Mouse (Mus musculus) G1E (cell line): ENCODE data around the gene Hipk4. TPM values are rescaled to one million over a fixed set of nuclear protein-coding genes. Genes with fewer than 3 reads are reported as not detected.

Experiments used
- ATAC-seq: 2 replicates; pipeline ENCODE4 v1.8.0; 2016; ENCODE audit warnings: mild to moderate bottlenecking; ENCODE audit not compliant: insufficient number of reproducible peaks, poor library complexity, low FRiP score, severe bottlenecking; ENCODE audit errors: extremely low read depth
- DNase-seq: peaks from one replicate; pipeline ENCODE4 v3.0.0; 2012; ENCODE audit warnings: low spot score
- H3K27me3 ChIP-seq: 2 replicates; pipeline ENCODE4 v1.6.1; 2012; ENCODE audit warnings: mild to moderate bottlenecking, low read length, inconsistent platforms; ENCODE audit not compliant: insufficient read depth
- H3K36me3 ChIP-seq: replicated peaks from 2 replicates; pipeline ENCODE3; 2012; ENCODE audit warnings: mild to moderate bottlenecking, inconsistent platforms
- H3K4me1 ChIP-seq: 2 replicates; pipeline ENCODE4 v1.6.1; 2012; ENCODE audit warnings: low read depth, low read length, inconsistent platforms, mixed read lengths; ENCODE audit not compliant: insufficient read depth
- H3K4me3 ChIP-seq: 2 replicates; pipeline ENCODE4 v1.5.1; 2012; ENCODE audit warnings: low read depth, mild to moderate bottlenecking, inconsistent platforms, low read length, moderate library complexity, mixed read lengths
- H3K9me3 ChIP-seq: replicated peaks from 2 replicates; pipeline ENCODE4 v1.6.1; 2012; ENCODE audit warnings: inconsistent platforms
- CTCF ChIP-seq: IDR thresholded peaks from 2 replicates; pipeline ENCODE4 v1.5.1; 2012; ENCODE audit warnings: low read depth, low read length, inconsistent platforms, mixed read lengths
- GATA1 ChIP-seq: IDR thresholded peaks from 2 replicates; pipeline ENCODE4 v1.6.1; 2012; ENCODE audit warnings: borderline replicate concordance, low read length, inconsistent platforms, mixed read lengths
- GATA2 ChIP-seq: IDR thresholded peaks from 2 replicates; pipeline ENCODE4 v1.6.1; 2012; ENCODE audit warnings: low read depth, low read length, inconsistent platforms, borderline replicate concordance
- POLR2AphosphoS5 ChIP-seq: IDR thresholded peaks from 2 replicates; pipeline ENCODE4 v1.6.1; 2012; ENCODE audit warnings: low read depth, low read length, inconsistent platforms; ENCODE audit not compliant: insufficient replicate concordance
- TAL1 ChIP-seq: conservative IDR thresholded peaks from 2 replicates; pipeline ENCODE4 v1.6.1; 2012; ENCODE audit warnings: low read depth, low read length, inconsistent platforms, mixed read lengths
- polyA plus RNA-seq: library from polyadenylated mRNA; stranded (reverse); fragments of >175 nt; gene quantifications from 2 replicates; pipeline ENCODE4 v1.2.3, GENCODE M21; 2012
- total RNA-seq, 2 experiments: library from RNA; stranded (forward) in 1 of 2; stranded (reverse) in 1 of 2; fragments of 200-1000 nt in 1 of 2; fragments of >200 nt in 1 of 2; fragmentation: Nextera tagmentation in 1 of 2; gene quantifications; 2 replicates each; pipeline ENCODE4 v1.2.3; 2014 to 2017

Gene Hipk4
- total and polyA plus RNA-seq, 3 experiments, result 0.09 to 0.38 (median 0.11) TPM

DNA sequence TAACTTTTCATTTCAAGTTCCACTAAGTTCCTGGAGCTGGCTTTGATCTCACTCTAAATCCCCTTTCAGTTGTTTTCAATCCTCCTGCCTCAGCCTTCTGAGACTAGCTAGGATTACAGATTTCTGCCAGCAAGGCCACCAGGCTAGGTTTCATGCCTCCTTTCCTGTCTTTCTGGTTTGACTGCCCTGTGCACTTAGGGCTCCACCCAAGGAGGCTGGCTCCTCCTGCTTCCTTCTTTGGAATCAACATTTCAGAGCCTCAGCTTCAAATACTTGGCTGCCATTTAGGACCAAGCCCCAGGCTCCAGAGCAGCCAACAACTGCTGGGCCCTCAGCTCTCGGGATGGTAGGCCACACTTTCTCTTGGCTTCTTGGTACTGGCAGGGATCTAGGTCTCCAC lies 2.5 kb upstream of the Hipk4 start:
- peaks cover 6% of the 10 kb centered on the region for H3K9me3 ChIP-seq
- no peak for TF ChIP-seq TAL1
- no peak for TF ChIP-seq CTCF
- TF ChIP-seq GATA2, result no peak
- no peak for TF ChIP-seq GATA1
- TF ChIP-seq POLR2AphosphoS5, result no peak
- H3K27me3 ChIP-seq, result peaks cover 15% of the 10 kb centered on the region
- no peak for DNase-seq
- H3K36me3 ChIP-seq, result peaks cover 19% of the 10 kb centered on the region
- H3K4me3 ChIP-seq, result no peak overlapping the region
- H3K4me1 ChIP-seq, result peaks cover under 1% of the 10 kb centered on the region; the same call in 1 of the 2 replicates
- ATAC-seq, result no peak

DNA sequence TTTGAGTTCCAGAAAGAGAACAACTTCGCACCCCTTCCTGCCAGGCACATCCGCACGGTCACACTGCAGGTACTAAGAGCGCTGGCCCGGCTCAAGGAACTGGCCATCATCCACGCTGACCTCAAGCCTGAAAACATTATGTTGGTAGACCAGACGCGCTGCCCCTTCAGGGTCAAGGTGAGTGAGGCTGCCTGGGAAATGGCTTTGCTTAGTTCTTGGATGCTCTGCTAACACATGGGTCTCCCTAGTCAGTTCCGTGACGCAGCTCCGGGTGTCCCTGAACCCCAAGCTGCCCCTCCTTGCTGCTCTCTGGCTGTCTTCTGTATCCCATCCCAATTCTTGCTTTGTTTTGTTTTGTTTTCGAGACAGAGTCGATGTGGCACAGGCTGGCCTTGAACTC lies 738 bp downstream of the Hipk4 start:
- Histone ChIP-seq H3K4me1 (peaks cover 9% of the 10 kb centered on the region), H3K36me3 (peaks cover under 1% of the 10 kb centered on the region), H3K4me3 (no peak overlapping the region), H3K9me3 (peaks cover 6% of the 10 kb centered on the region), H3K27me3 (peaks cover 15% of the 10 kb centered on the region)
- TF ChIP-seq GATA1 (no peak), GATA2 (no peak), POLR2AphosphoS5 (no peak), CTCF (no peak), TAL1 (no peak)
- no peak for ATAC-seq
- DNase-seq, result no peak

DNA sequence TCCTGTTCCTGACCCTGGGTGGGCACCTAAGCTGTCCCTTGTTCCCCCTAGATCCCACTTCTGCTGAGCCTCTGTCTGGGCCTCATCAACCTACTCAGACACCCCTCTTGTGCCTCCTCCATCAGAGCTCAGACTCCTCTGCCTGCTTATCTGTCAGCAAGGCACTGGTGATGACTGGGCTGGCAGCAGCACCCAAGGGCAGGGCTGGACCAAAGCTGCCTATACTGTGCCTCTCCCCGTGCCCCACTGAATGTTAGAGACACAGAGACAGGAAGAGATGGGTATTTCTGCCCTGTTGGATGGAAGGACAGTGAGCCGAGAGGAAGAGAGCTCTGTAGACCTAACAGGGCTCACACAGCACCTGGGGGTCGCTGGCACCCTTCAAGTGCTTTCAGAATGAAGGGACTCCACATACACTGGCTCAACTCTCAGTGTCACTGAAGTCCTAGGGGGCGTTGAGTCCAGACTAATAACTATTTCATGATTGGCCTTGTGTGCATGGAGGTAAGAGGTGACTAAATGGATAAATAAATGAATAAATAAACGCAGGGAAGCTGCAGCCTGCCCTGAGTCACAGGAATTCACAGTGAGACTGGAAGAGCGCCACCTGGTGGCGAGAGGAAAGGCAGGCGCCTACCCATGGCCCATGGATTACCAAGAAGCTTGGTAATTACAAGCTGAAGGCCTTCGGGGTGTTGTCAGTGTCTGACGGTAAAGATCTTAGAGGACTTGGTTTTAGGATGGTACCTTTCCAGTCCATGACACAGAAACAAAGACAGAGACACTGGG lies 3.2 kb downstream of the Hipk4 start:
- peak; percentile 82 for DNase-seq
- Histone ChIP-seq H3K27me3 (peaks cover 17% of the 10 kb centered on the region), H3K9me3 (no peaks in the 10 kb centered on the region), H3K36me3 (no peaks in the 10 kb centered on the region), H3K4me1 (peaks cover 14% of the 10 kb centered on the region), H3K4me3 (no peak overlapping the region)
- ATAC-seq, result 0 out of 2 replicates have a peak, but pooled peaks have one; percentile 54
- peak; percentile 94 for TF ChIP-seq CTCF
- TF ChIP-seq GATA2, result no peak

DNA sequence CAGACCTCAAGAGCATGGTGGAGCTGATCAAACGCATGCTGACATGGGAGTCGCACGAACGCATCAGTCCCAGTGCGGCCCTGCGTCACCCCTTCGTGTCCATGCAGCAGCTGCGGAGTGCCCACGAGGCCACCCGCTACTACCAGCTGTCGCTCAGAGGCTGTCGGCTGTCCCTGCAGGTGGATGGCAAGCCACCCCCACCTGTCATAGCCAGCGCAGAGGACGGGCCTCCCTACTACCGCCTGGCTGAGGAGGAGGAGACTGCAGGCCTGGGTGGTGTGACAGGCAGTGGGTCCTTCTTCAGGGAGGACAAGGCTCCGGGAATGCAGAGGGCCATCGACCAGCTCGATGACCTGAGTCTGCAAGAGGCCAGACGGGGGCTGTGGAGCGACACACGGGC lies 6.0 kb downstream of the Hipk4 start:
- Histone ChIP-seq H3K27me3 (peaks cover 5% of the 10 kb centered on the region), H3K36me3 (peaks cover 15% of the 10 kb centered on the region), H3K9me3 (no peaks in the 10 kb centered on the region), H3K4me1 (peaks cover 14% of the 10 kb centered on the region), H3K4me3 (0 out of 2 replicates have a peak overlapping the region, but pooled peaks have one; percentile 14)
- ATAC-seq, result no peak
- no peak for DNase-seq
- TF ChIP-seq POLR2AphosphoS5 (no peak), TAL1 (no peak), CTCF (no peak)

DNA sequence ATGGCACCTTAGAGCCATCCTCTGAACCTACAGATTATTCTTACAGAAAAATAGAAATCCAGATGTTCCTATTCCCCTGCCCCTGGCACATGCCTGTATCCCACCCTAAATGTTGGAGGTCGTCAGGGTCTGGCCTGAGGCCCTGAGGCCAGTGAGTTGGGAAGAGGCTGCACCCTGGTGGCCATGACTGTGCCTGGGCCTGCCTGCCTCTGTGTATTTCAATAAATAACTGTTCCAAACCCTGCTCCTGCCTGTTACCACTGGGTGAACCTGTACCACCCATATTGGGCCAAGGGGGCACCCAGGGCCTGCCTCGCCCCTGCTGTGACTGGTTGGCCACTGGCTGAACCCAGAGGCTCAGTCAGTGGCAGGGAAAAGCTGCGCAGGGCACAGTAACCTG lies 7.9 kb downstream of the Hipk4 start:
- Histone ChIP-seq H3K4me1 (peaks cover 22% of the 10 kb centered on the region), H3K27me3 (peaks cover 5% of the 10 kb centered on the region), H3K9me3 (no peaks in the 10 kb centered on the region), H3K4me3 (no peak overlapping the region), H3K36me3 (peaks cover 21% of the 10 kb centered on the region)
- TF ChIP-seq TAL1, result no peak
- TF ChIP-seq POLR2AphosphoS5, result no peak
- no peak for TF ChIP-seq GATA1
- no peak for TF ChIP-seq GATA2
- no peak for TF ChIP-seq CTCF
- ATAC-seq (no peak), DNase-seq (no peak)

DNA sequence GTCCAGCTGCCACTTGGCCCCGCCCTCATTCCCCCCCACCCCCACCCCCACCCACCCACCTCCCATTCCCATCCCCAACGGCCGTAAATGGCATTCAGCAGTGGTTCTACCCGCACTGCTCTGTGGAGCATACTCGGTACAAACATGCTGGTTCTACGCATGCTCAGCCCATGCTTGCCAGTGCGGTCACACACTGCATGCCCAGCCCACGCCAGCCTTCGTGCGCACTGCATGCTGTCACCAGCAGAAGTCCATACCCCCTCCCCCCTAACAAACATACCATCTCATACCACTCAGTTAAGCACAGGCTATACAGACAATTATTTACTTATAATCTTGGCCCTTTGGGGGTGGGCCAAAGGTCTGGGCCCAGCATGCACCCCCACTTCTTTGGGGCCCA lies 8.6 kb downstream of the Hipk4 start:
- peaks cover 17% of the 10 kb centered on the region for H3K4me1 ChIP-seq
- no peak for TF ChIP-seq TAL1
- no peak for TF ChIP-seq POLR2AphosphoS5
- no peak for TF ChIP-seq GATA2
- TF ChIP-seq CTCF, result no peak
- no peak for TF ChIP-seq GATA1
- ATAC-seq (no peak), DNase-seq (no peak)
- H3K9me3 ChIP-seq, result no peaks in the 10 kb centered on the region
- H3K36me3 ChIP-seq, result peaks cover 26% of the 10 kb centered on the region
- H3K4me3 ChIP-seq, result no peak overlapping the region
- peaks cover 5% of the 10 kb centered on the region for H3K27me3 ChIP-seq
